Mouse (Mus musculus) intestine, embryonic 15.5 days (tissue): Measurements from ENCODE around the gene Ppp1r12a. TPM values are rescaled to one million over a fixed set of nuclear protein-coding genes. Genes with fewer than 3 reads are reported as not detected.
A peak's percentile ranks its signal among the peaks of the same experiment; 100 is the strongest.

Experiments used
- ATAC-seq: fragments of 200-750 bp; cut with Nextera tagmentation; 2 replicates; pipeline ENCODE4 v1.8.0; 2017; ENCODE audit warnings: moderate TSS enrichment, moderate library complexity
- H3K27ac ChIP-seq: fragments of 300-500 bp; sonication (generic); 2 replicates; pipeline ENCODE4 v1.5.1; 2015; ENCODE audit warnings: mild to moderate bottlenecking, inconsistent platforms
- H3K27me3 ChIP-seq: fragments of 300-500 bp; sonication (generic); replicated peaks from 2 replicates; pipeline ENCODE4 v1.6.1; 2015; ENCODE audit warnings: inconsistent platforms
- H3K36me3 ChIP-seq: fragments of 300-500 bp; sonication (generic); 2 replicates; pipeline ENCODE4 v1.6.1; 2015; ENCODE audit warnings: inconsistent platforms
- H3K4me1 ChIP-seq: fragments of 300-500 bp; sonication (generic); replicated peaks from 2 replicates; pipeline ENCODE4 v1.6.1; 2015; ENCODE audit warnings: inconsistent platforms
- H3K4me2 ChIP-seq: fragments of 300-500 bp; sonication (generic); replicated peaks from 2 replicates; pipeline ENCODE4 v1.6.1; 2015; ENCODE audit warnings: mild to moderate bottlenecking, inconsistent platforms
- H3K4me3 ChIP-seq: fragments of 300-500 bp; sonication (generic); replicated peaks from 2 replicates; pipeline ENCODE4 v1.5.1; 2015; ENCODE audit warnings: inconsistent platforms
- H3K9ac ChIP-seq: fragments of 300-500 bp; sonication (generic); 2 replicates; pipeline ENCODE4 v1.6.1; 2015; ENCODE audit warnings: inconsistent platforms
- H3K9me3 ChIP-seq: fragments of 300-500 bp; sonication (generic); 2 replicates; pipeline ENCODE4 v1.6.1; 2016; ENCODE audit warnings: inconsistent platforms
- WGBS: fragments of 180-500 bp; shearing (Covaris S2); methylation state at CpG from one replicate; pipeline ENCODE4 v1.1.7; 2015; 5-methylcytosine and 5-hydroxymethylcytosine counted together
- polyA plus RNA-seq: library from polyadenylated mRNA; unstranded; fragments of >200 nt; fragmentation: Nextera tagmentation; extraction: Ambion mirVana; gene quantifications from 2 replicates; pipeline ENCODE4 v1.2.1, GENCODE M21; 2015

The Ppp1r12a gene
- polyA plus RNA-seq, 1 experiment from 2014 or later = 105 TPM

DNA sequence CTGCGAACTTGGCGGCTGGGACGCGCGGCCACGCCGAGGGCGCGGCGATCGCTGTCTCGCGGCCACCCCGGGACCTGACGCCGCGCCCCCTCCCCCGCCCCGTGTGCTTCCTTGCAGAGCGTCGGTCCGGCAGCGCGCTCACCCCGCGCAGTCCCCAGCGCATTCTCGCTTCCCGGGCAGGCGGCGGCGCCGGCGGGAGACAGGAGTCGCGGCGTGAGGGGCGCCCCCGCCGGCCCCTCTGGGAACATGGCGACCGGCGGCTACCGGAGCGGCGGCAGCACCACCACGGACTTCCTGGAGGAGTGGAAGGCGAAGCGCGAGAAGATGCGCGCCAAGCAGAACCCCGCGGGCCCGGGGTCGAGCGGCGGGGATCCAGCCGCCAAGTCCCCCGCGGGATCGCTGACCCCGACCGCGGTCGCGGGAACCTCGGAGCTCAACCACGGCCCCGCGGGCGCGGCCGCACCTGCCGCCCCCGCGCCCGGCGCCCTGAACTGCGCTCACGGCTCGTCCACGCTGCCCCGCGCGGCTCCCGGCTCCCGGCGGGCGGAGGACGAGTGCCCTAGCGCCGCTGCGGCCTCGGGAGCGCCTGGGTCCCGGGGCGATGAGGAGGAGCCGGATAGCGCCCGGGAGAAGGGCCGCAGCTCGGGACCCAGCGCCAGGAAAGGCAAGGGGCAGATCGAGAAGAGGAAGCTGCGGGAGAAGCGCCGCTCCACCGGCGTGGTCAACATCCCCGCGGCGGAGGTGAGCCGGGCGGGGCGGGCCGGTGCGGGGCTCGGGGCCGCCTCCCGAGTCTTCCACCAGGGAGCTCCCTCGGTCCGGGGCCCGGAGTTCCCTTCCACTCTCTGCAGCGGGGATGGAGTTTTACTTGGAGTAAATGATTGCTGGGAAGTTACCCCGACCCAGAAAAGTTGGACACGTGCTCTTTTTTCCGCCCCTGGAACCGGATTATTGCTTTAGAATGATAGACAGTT lies 170.9 kb downstream of the Ppp1r12a start:
- 0 out of 2 replicates have a peak, but pooled peaks cover 9% of the 10 kb centered on the region for H3K4me1 ChIP-seq
- WGBS = 1% methylated on average over 92 of the region's 129 CpGs
- H3K36me3 ChIP-seq = no peaks in the 10 kb centered on the region
- H3K9me3 ChIP-seq = no peaks in the 10 kb centered on the region
- ATAC-seq = peak; percentile 45
- peak overlapping the region; percentile 87 for H3K4me3 ChIP-seq
- H3K27ac ChIP-seq = peak overlapping the region; percentile 90
- no peaks in the 10 kb centered on the region for H3K27me3 ChIP-seq
- H3K9ac ChIP-seq = peak overlapping the region; percentile 82
- peak overlapping the region; percentile 85 for H3K4me2 ChIP-seq

DNA sequence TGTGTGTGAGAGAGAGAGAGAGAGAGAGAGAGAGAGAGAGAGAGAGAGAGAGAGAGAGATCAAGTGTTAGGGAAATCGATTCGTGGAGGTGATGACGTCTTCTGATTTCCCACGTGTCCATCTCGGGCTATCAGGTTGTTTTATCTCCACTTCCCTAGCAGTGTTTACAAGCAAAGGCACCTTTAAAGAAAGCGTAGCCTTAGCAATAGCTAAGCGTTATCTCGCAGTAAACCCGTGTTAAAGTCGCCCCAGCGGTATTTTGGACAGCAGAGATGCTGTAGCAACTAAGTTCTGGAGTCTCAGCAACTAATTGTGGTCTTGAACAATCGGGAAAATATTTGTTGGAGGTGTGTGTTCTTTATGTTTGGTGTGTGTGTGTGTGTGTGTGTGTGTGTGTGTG lies 171.6 kb downstream of the Ppp1r12a start:
- WGBS = 5% methylated on average over 12 of the region's 12 CpGs
- H3K27ac ChIP-seq = no peak overlapping the region
- H3K9ac ChIP-seq = peak overlapping the region; percentile 82; the same call in 1 of the 2 replicates
- peak overlapping the region; percentile 87 for H3K4me3 ChIP-seq
- no peaks in the 10 kb centered on the region for H3K27me3 ChIP-seq
- no peaks in the 10 kb centered on the region for H3K9me3 ChIP-seq
- H3K4me2 ChIP-seq = peak overlapping the region; percentile 85
- no peak for ATAC-seq
- 0 out of 2 replicates have a peak, but pooled peaks cover 9% of the 10 kb centered on the region for H3K4me1 ChIP-seq
- H3K36me3 ChIP-seq = no peaks in the 10 kb centered on the region

Other genes starting within 250 kb of the Ppp1r12a start
- gene Pawr, start 169.9 kb downstream of the Ppp1r12a start, polyA plus RNA-seq = 10.0 and 11.8 TPM in 2 replicates